Mouse (Mus musculus) E14TG2a.4 (cell line): ENCODE measurements around the gene Dhcr24.

Experiments
- CTCF ChIP-seq: conservative IDR thresholded peaks from 2 replicates; pipeline ENCODE4 v1.5.1; 2014; ENCODE audit warnings: low read length
- NANOG ChIP-seq: IDR thresholded peaks from 2 replicates; pipeline ENCODE4 v1.6.1; 2014; ENCODE audit warnings: borderline replicate concordance, low read length, mixed read lengths

DNA sequence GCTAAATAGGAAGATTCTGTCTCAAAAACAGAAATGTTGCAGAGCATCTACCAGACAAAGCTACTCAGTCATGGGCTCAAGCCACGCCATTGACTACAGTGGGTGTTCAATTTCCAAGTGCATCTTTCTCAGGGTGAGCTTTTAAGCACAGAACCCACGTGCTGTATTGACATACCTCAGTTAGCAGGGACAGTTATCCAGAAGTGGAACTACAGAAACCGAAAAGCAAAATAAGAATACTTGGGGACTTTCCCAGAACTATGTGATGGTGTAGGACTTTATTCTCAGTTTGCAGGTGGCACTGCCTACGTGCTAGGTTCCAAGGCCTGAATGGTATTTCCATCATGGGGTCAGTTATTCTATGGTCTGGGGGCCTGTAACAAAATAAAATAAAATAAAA, 36.9 kb downstream of the Dhcr24 start:
- TF ChIP-seq CTCF (no peak), NANOG (no peak)
